Mouse (Mus musculus) ovary, postnatal 36 days (tissue): ENCODE measurements around the gene Ctu2.
A peak's percentile ranks its signal among the peaks of the same experiment; 100 is the strongest.

Source experiments
- DNase-seq: peaks from one replicate; pipeline ENCODE4 v3.0.0; 2022; ENCODE audit warnings: low spot score, mixed read lengths

Ctu2 gene

DNA sequence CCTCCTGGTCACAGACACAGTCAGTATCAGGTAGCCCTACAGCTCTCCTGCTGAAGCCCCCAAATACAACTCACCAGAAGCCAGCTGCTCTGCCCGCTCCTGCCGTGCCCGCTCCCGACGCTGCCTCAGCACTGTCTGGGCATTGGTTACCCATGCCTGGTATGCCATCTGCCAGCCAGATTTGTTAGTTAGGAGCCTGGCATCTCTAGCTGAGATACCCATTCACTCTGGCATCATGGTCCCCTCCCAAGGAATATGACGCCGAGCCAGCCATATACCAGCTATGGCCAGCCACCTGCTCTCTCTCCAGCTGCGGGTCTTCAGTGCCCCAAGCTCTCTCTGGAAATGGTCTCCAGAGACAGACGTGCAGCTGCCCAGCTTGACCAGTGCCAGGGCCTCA lies 12.4 kb downstream of the Ctu2 start:
- DNase-seq: no peak

DNA sequence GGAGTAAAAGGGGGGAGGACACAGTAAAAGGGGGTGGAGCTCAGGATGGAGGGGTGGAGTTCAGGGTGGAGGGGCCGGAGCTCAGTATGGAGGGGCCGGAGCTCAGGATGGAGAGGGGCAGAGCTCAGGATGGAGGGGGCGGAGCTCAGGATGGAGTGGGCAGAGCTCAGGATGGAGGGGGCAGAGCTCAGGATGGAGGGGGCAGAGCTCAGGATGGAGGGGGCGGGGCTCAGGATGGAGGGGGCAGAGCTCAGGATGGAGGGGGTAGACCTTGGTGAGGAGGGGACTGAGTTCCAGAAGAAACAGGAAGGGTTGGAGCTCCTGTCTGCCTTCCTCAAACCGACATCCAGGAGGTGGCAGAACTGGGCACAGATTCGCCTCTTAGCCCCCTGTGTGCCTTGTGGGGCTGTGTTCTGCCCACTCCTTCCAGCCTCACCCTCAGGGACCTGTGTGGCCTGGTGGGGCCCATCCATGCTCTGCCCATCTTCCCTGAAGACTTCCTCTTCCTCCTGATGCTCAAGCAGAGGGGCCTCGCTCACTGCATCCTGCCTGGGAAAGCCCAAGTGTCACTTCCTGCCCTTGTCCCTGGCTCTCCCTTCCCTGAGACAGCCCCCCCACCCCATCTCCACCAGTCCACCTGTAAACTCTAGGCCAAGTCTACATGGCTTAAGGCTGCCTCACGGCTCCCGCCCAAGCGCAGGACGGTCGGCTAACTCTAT lies 21.2 kb downstream of the Ctu2 start:
- DNase-seq: no peak

DNA sequence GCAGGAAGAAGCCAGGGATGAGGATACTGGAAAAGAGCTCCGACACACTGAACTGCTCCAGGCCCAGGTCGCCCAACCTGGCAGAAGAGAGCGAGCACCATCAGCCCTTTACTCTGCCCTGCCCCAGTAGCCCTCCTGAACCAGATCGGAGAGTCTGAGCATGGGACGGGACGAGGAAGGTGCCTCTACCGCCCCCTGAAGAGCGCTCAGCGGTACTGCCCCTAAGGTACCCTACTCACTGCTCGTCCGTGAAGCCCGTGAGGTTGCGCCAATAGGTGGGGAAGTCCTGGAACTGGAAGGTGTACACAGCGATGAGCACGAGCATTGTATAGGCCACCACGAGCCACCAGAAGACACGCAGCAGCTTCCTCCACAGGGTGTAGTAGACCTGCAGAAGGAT lies 22.0 kb downstream of the Ctu2 start:
- DNase-seq: no peak

DNA sequence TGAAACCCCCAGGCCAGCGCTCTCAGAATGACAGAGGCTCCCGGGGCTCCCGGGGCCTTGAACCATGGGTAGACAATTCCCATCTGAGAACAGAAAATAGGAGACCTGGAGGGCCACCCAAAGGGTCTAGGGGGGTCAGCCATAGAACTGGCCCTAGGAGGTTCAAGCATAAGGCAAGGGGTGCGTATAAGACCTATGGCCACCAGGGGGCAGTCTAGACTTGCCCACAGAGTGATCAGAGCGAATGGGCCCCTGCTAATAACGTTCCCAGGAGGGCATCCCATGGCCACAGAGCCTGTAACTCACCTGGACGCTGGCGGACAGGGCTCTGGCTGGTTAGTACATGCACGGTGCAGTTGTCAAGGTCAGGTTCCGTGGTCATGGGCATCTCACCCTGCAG lies 24.9 kb downstream of the Ctu2 start:
- peak; percentile 69 for DNase-seq

DNA sequence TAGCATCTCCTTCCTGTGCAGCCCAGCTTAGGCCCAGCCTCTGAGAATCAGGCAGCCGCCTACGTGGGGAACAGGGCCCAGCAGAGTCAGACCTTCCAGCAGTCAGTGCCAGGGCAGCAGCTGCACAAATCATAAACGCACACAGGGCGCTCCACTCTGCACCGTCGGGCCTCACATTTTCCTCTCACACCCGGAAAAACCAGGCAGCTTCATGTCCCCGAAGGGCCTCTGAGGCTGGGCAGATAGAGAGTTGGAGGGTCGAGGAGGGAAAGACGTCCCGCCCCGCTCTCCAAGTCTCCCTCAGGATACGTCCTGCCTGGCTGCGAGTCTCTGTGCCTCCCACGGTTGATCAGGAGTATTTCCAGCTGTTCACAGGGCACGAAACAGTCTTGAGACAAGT lies 35.6 kb downstream of the Ctu2 start:
- DNase-seq: no peak

DNA sequence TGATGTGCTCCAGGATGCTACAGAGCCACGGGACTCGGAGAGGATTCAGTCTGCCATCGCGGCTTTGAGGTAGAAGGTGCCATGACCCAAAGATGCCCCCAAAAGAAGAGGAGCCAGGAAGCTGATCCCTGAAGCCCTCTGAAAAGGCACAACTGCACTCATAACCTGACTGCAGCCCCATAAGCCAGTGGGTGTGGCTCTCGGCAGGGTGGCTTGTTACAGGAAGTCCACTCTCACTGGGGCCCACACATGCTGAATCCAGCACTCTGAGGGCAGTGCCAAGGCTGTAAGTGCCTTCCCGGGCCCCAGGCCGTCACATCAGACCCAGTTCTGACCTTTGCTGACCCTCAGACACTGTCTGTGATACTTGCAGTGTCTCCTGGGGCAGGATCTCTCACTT lies 36.4 kb downstream of the Ctu2 start:
- DNase-seq: no peak

DNA sequence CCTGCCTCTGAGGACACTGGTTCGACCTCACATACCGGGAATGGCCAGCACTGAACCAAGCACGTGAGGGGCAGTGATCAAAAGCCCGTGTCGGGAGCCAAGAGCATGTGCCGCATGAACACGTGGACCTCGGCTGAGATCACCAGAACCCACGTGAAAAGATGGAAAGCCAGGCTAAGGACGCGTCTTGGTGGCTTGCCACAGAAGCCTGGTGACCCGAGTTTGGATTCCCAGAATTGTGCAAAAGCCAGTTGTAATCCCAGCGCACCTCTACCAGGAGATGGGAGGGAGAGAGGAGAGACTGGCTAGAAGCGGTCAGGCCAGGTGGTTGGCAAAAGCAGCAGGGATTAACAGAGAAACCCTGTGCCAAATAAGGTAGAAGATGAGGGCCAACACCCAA lies 39.8 kb downstream of the Ctu2 start:
- no peak for DNase-seq

DNA sequence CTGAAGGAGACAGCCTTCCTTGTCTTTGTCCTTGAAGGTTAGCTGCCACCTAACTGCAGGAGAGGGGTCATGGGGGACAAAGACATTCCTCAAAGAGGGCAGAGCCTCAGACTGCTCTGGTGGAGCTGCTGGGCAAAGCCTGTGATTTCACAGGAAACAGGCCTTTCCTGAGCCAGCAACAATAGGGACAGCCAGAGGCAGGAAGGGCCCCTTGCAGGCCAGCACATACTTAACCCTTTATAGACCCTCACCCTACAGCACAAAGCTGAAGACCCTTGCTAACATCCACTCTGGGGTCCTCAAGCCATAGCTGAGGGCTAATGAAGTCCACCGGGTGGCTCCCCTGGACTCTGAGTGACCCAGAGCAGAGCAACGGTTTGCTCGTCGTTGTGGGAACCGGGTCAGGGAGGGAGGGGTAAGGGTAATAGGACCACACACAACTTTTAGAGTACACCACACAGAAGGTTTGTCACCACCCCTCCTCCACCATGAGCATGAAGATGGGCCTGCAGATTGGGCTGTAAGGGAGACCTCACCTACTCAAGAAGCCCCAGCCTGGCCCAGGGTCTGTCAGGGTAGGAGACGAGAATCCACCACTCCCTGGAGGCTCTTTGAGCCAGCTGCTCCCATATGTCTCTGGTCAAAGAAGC lies 41.7 kb downstream of the Ctu2 start:
- no peak for DNase-seq

DNA sequence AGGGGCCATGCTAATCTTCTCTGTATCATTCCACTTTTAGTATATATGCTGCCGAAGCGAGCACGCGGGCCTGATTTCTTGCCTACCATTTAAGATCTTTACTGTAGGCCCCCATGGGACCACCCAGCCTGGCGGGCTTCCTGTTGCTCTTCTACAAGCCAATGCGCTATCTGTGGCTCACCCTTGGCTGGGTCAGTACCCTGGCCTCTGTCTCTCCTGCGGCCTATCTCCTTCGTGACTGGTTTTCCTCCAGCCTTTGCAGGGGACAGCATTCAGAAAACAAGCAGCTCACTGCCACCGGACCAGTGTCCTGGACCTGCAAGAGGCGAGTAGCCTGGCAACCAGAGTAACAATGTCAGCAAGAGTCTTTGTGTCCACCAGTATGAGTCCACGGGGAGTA lies 44.7 kb downstream of the Ctu2 start:
- DNase-seq: no peak

DNA sequence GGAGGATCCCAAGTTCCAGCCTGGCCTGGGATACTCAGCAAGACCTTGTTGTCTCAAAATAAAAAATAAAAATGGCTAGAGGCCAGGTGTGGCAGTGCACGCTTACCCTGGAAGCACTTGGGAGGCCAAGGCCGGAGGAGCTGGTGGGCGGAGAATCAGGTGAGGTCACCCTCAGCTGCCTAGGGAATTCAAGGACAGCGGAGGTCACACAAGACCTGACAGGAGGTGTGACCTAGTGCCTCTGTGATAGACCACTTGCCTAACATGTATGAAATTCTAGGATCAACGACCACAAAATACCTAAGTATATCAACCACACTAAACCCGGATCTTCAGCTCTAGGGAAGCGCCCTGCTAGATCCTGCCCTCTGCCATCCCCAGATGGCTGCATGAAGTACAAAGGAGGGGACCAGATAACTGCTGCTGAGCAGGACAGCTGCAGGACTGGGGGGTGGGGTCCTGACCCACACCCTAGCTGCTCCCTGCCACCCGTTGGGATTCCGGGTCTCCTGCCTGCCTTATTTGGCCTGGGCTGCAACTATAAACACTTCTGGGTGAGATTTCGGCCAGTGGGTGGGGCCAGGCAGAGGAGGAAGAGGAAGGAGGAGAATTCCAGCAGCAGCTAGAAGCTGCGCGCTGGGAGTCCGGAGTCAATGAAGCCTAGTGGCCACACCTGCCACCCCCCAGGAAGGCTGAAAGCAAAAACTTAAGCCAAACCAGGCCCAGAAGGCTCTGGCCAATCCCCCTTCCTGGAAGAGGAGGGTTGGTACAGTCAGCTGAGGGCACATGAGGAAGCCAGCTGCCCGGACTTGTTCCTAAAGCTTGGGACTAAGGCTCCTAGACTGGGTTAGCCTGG lies 47.1 kb downstream of the Ctu2 start:
- peak; percentile 47 for DNase-seq

DNA sequence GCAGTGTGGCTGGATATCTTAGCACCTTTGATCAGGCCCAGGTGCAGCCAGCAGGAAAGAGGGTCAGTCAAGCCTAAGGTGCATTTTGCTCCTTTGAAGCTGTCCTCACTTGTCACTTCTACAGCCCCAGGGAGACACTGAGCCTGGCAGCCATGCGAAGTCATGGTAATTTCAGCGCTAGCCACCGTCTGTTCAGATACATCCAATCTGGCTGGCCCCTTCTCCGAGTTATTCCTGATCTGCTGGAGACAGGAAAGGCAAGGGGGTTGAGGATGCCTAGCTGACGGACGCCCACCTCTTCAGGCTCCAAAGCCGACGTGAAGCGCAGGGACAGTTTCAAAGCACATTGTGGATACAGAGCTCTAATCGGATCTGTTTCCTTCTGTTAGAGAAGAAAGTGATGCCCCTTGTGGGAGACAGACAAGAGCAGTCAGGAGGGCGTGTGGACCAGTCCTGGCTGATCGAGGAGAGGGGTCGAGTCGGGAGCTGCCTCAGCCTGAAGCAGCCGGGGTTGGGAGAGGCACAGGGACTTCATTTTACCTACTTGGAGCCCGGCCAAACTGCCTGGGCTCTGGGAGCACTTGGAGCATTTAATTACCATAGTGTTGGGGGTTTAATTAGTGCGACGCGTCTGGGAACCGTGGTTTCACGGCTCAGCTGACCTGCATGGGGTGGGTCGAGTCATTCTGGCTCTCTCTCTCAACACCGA lies 47.9 kb downstream of the Ctu2 start:
- no peak for DNase-seq

DNA sequence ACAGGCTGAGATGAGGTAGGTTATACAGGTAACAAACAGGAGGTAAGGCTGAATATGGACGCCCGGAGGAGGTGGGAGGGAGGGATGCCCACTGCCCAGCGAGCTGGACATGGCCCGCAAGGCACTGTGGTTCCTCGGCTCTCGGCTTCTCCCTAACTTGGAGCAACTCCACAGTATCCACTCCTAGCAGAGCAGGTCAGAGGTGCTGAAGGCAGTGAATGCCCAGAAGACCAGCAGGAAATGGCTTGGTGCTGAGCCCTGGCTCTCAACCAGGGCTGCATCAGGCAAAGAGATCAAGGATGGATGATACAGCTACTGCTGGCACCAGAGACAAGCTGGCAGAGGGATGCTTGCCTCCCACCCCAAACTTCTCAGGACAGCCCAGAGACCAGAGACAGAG lies 48.6 kb downstream of the Ctu2 start:
- peak; percentile 29 for DNase-seq

DNA sequence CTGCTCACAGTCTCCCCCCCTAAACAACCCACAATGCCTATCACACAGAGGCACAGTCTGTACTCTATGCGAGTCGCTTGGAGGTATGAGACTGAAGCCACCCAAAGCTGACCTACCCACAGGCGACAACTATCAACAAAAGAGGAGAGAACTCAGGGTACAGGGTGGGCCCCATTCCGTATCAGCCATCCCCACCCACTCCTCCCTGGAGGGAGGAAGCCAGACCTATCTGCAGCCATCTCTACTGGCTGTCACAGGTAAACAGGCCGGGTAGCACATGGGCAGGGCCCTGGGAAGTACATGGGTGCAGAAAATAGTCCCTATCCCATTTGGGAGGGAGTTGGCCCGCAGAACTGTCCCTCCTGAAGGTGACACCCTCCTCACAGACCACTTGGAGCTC lies 49.1 kb downstream of the Ctu2 start:
- DNase-seq: no peak

DNA sequence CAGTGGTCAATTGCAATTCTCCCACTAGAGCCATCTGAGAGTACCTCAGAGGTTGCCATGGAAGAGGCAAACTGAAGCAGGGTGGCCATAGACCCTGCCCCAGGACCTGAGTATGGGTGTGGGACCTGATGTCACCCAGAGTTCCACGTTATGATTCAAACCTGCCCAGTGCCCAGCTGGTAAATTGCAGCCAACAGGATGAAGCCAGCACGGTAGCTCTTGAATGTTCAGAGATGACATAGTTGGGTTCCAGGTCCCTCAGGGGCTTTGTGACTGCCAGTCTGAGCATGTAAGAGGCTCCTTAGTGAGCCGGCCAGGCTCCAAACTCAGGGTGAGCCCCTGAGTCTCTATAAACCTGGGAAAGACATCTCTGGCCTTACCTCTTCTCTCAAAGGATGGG lies 50.1 kb downstream of the Ctu2 start:
- no peak for DNase-seq

DNA sequence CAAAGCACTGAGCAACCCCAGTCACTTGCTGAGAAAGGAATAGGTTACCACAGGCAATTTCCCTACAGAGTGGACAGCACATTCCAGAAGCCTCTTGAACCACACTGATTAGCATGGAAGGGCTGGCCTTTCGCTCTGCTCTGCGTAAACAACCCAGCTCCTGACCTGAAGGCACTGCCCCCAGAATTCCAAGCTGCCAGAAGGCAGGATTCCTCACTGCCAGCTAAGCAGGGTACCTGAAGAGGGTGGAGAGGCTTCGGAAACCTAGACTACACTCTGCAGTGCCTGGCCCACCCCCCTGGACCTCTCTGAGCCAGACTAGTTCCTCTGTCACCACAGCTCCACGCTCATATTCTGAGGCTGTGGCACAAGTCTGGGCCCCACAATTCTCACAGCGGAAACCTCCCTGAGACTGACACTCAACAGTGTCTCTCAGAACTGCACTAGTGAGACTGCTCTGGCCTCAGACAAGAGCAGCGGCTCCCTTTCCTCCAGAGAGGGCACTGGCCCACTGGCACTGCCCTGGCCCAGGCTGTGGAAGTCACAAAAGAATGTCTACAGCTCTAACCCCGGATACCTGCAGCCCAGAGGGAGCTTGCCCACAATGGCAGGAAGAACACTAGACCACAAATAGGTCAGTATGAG lies 50.7 kb downstream of the Ctu2 start:
- DNase-seq: no peak

DNA sequence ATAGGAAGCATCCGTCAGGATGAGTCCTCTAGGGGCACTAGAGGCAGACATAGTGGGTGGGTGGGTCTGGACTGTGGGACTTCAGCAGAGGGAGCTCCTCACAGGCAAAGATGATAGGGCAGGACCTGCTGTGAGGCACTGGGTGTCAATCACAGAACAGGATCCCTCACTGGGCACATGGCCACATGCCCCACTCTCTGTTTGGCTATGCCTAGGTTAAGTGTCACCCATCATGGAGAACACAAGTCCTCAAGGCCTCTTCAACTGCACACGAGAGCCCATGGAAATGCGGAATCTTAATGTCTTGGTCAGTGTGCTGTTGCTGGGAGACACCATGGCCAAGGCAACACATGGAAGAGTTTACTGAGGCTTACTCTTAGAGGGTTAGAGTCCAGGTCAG lies 52.0 kb downstream of the Ctu2 start:
- DNase-seq: no peak

DNA sequence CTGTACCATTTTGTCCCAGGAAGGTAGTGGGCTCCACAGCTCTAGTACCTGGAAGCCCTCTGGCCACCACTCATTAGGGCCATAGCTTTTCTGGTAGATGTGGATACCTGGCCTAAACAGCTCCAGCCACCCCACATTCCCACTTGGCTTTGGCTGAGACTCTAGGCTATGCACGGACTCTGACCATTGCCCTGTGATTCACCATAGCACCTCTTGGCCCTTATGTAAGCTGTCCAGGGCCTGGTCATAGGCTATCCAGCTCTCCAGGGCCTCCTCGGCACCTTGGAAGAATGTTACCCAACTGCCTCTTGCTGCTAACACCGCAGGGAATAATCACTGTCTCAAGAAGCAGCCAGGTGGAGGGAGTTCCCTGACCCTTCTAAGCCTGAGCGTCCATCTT lies 53.2 kb downstream of the Ctu2 start:
- DNase-seq: no peak

DNA sequence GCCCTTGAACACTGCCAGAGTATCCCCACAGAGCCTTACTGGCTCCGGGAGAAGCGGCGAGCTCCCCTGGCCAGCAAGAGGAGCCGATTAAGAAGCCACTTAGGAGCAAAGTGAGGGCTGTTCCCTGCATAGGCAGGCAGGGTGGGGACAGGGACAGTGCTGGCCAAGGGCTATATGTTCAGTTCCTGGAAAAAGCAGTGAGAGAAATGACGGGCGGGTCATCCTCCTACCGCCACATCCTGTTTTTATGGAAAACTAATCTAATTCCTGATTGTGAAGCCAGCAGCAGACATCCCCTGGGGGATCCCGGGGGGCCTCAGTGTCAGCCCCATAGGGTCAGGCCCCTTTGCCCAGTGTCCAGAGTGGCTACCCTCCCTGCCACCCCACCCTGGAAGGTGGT lies 55.4 kb downstream of the Ctu2 start:
- DNase-seq: no peak
